Mouse (Mus musculus): ENCODE data around the gene Mcoln1. TPM values are rescaled to one million over a fixed set of nuclear protein-coding genes. Genes with fewer than 3 reads are reported as not detected.
A peak's percentile ranks its signal among the peaks of the same experiment; 100 is the strongest.

Gene Mcoln1
- polyA plus RNA-seq, 1 experiment from 2014 or later: 31.3 TPM

GRCm38 (mm10) chr8:3493845-3494208 lies 6.4 kb upstream of the Mcoln1 start:
- Histone ChIP-seq H3K4me2 (peak overlapping the region; percentile 79), H3K4me1 (ENCODE audit: control insufficient read depth, insufficient read depth, low read length) (peaks cover 5% of the 10 kb centered on the region; the same call in 1 of the 2 replicates), H3K9me3 (replicated peaks; ENCODE audit: control insufficient read depth, low read length) (peaks cover 6% of the 10 kb centered on the region; the same call in 1 of the 2 replicates), H3K27me3 (ENCODE audit: control insufficient read depth, insufficient read depth, low read length) (no peaks in the 10 kb centered on the region), H3K4me3 (ENCODE audit: low read depth, low read length) (peak overlapping the region; percentile 92), H3K36me3 (ENCODE audit: control insufficient read depth, insufficient read depth, low read length) (peaks cover 18% of the 10 kb centered on the region), H3K27ac (ENCODE audit: low read depth, low read length) (0 out of 2 replicates have a peak overlapping the region, but pooled peaks have one; percentile 75), H3K9ac (ENCODE audit: low read depth, low read length) (peak overlapping the region; percentile 99)
- ATAC-seq (replicated peaks; ENCODE audit: insufficient number of reproducible peaks, low FRiP score, low TSS enrichment): no peak
- 26% methylated on average over 6 of the region's 6 CpGs for WGBS (ENCODE audit: insufficient replicate concordance)

- Histone ChIP-seq H3K4me2 (no peak overlapping the region), H3K4me1 (ENCODE audit: control insufficient read depth, insufficient read depth, low read length) (peaks cover 6% of the 10 kb centered on the region; the same call in 1 of the 2 replicates), H3K9ac (ENCODE audit: low read depth, low read length) (no peak overlapping the region), H3K27me3 (ENCODE audit: control insufficient read depth, insufficient read depth, low read length) (no peaks in the 10 kb centered on the region), H3K4me3 (ENCODE audit: low read depth, low read length) (no peak overlapping the region), H3K9me3 (replicated peaks; ENCODE audit: control insufficient read depth, low read length) (peaks cover 6% of the 10 kb centered on the region; the same call in 1 of the 2 replicates), H3K27ac (ENCODE audit: low read depth, low read length) (no peak overlapping the region), H3K36me3 (ENCODE audit: control insufficient read depth, insufficient read depth, low read length) (peaks cover 18% of the 10 kb centered on the region)
- ATAC-seq (replicated peaks; ENCODE audit: insufficient number of reproducible peaks, low FRiP score, low TSS enrichment): no peak
- WGBS (ENCODE audit: insufficient replicate concordance): 91% methylated on average over 44 of the region's 44 CpGs
Measured at GRCm38 (mm10) chr8:3495578-3496427, 4.5 kb upstream of the Mcoln1 start.

- no peak for ATAC-seq (replicated peaks; ENCODE audit: insufficient number of reproducible peaks, low FRiP score, low TSS enrichment)
- Histone ChIP-seq H3K9me3 (replicated peaks; ENCODE audit: control insufficient read depth, low read length) (peaks cover 6% of the 10 kb centered on the region; the same call in 1 of the 2 replicates), H3K27me3 (ENCODE audit: control insufficient read depth, insufficient read depth, low read length) (no peaks in the 10 kb centered on the region), H3K9ac (ENCODE audit: low read depth, low read length) (no peak overlapping the region), H3K4me2 (no peak overlapping the region), H3K36me3 (ENCODE audit: control insufficient read depth, insufficient read depth, low read length) (peaks cover 18% of the 10 kb centered on the region), H3K27ac (ENCODE audit: low read depth, low read length) (no peak overlapping the region), H3K4me1 (ENCODE audit: control insufficient read depth, insufficient read depth, low read length) (peaks cover 11% of the 10 kb centered on the region; the same call in 1 of the 2 replicates), H3K4me3 (ENCODE audit: low read depth, low read length) (no peak overlapping the region)
- WGBS (ENCODE audit: insufficient replicate concordance): 84% methylated on average over 15 of the region's 15 CpGs
Measured at GRCm38 (mm10) chr8:3496428-3496748, 3.9 kb upstream of the Mcoln1 start.

GRCm38 (mm10) chr8:3498583-3498982 lies 1.7 kb upstream of the Mcoln1 start:
- ATAC-seq (replicated peaks; ENCODE audit: insufficient number of reproducible peaks, low FRiP score, low TSS enrichment): no peak
- no peak overlapping the region for H3K4me2 ChIP-seq
- no peak overlapping the region for H3K27ac ChIP-seq (ENCODE audit: low read depth, low read length)
- H3K9me3 ChIP-seq (replicated peaks; ENCODE audit: control insufficient read depth, low read length): peaks cover 6% of the 10 kb centered on the region; the same call in 1 of the 2 replicates
- no peak overlapping the region for H3K9ac ChIP-seq (ENCODE audit: low read depth, low read length)
- WGBS (ENCODE audit: insufficient replicate concordance): 86% methylated on average over 3 of the region's 3 CpGs
- peaks cover 18% of the 10 kb centered on the region for H3K36me3 ChIP-seq (ENCODE audit: control insufficient read depth, insufficient read depth, low read length)
- H3K4me1 ChIP-seq (ENCODE audit: control insufficient read depth, insufficient read depth, low read length): peaks cover 15% of the 10 kb centered on the region; the same call in 1 of the 2 replicates
- H3K4me3 ChIP-seq (ENCODE audit: low read depth, low read length): no peak overlapping the region
- H3K27me3 ChIP-seq (ENCODE audit: control insufficient read depth, insufficient read depth, low read length): no peaks in the 10 kb centered on the region

GRCm38 (mm10) chr8:3499751-3500150 lies 506 bp upstream of the Mcoln1 start:
- Histone ChIP-seq H3K27me3 (ENCODE audit: control insufficient read depth, insufficient read depth, low read length) (no peaks in the 10 kb centered on the region), H3K4me3 (ENCODE audit: low read depth, low read length) (peak overlapping the region; percentile 88), H3K4me1 (ENCODE audit: control insufficient read depth, insufficient read depth, low read length) (peaks cover 9% of the 10 kb centered on the region; the same call in 1 of the 2 replicates), H3K4me2 (peak overlapping the region; percentile 88), H3K27ac (ENCODE audit: low read depth, low read length) (peak overlapping the region; percentile 90), H3K9ac (ENCODE audit: low read depth, low read length) (peak overlapping the region; percentile 89), H3K36me3 (ENCODE audit: control insufficient read depth, insufficient read depth, low read length) (peaks cover 18% of the 10 kb centered on the region), H3K9me3 (replicated peaks; ENCODE audit: control insufficient read depth, low read length) (peaks cover 6% of the 10 kb centered on the region; the same call in 1 of the 2 replicates)
- ATAC-seq (replicated peaks; ENCODE audit: insufficient number of reproducible peaks, low FRiP score, low TSS enrichment): peak; percentile 6; the same call in 1 of the 2 replicates
- 9% methylated on average over 8 of the region's 8 CpGs for WGBS (ENCODE audit: insufficient replicate concordance)

- Histone ChIP-seq H3K9me3 (replicated peaks; ENCODE audit: control insufficient read depth, low read length) (no peaks in the 10 kb centered on the region), H3K4me3 (ENCODE audit: low read depth, low read length) (no peak overlapping the region), H3K36me3 (ENCODE audit: control insufficient read depth, insufficient read depth, low read length) (0 out of 2 replicates have a peak, but pooled peaks cover 4% of the 10 kb centered on the region), H3K4me1 (ENCODE audit: control insufficient read depth, insufficient read depth, low read length) (peaks cover 9% of the 10 kb centered on the region; the same call in 1 of the 2 replicates), H3K4me2 (no peak overlapping the region), H3K27ac (ENCODE audit: low read depth, low read length) (no peak overlapping the region), H3K27me3 (ENCODE audit: control insufficient read depth, insufficient read depth, low read length) (no peaks in the 10 kb centered on the region), H3K9ac (ENCODE audit: low read depth, low read length) (no peak overlapping the region)
- ATAC-seq (replicated peaks; ENCODE audit: insufficient number of reproducible peaks, low FRiP score, low TSS enrichment): no peak
- 78% methylated on average over 4 of the region's 4 CpGs for WGBS (ENCODE audit: insufficient replicate concordance)
Measured at GRCm38 (mm10) chr8:3502217-3502616, 2.0 kb downstream of the Mcoln1 start.

GRCm38 (mm10) chr8:3507979-3508754 lies 7.9 kb downstream of the Mcoln1 start:
- H3K4me3 ChIP-seq (ENCODE audit: low read depth, low read length): no peak overlapping the region
- no peak overlapping the region for H3K27ac ChIP-seq (ENCODE audit: low read depth, low read length)
- H3K4me1 ChIP-seq (ENCODE audit: control insufficient read depth, insufficient read depth, low read length): no peaks in the 10 kb centered on the region
- no peaks in the 10 kb centered on the region for H3K9me3 ChIP-seq (replicated peaks; ENCODE audit: control insufficient read depth, low read length)
- no peak overlapping the region for H3K9ac ChIP-seq (ENCODE audit: low read depth, low read length)
- WGBS (ENCODE audit: insufficient replicate concordance): 86% methylated on average over 6 of the region's 6 CpGs
- no peak overlapping the region for H3K4me2 ChIP-seq
- H3K27me3 ChIP-seq (ENCODE audit: control insufficient read depth, insufficient read depth, low read length): no peaks in the 10 kb centered on the region
- peaks cover 22% of the 10 kb centered on the region for H3K36me3 ChIP-seq (ENCODE audit: control insufficient read depth, insufficient read depth, low read length)
- ATAC-seq (replicated peaks; ENCODE audit: insufficient number of reproducible peaks, low FRiP score, low TSS enrichment): no peak

GRCm38 (mm10) chr8:3514681-3515247 lies 14.5 kb downstream of the Mcoln1 start:
- no peak for ATAC-seq (replicated peaks; ENCODE audit: insufficient number of reproducible peaks, low FRiP score, low TSS enrichment)
- Histone ChIP-seq H3K4me2 (peak overlapping the region; percentile 98), H3K9me3 (replicated peaks; ENCODE audit: control insufficient read depth, low read length) (no peaks in the 10 kb centered on the region), H3K4me3 (ENCODE audit: low read depth, low read length) (peak overlapping the region; percentile 69), H3K36me3 (ENCODE audit: control insufficient read depth, insufficient read depth, low read length) (peaks cover 14% of the 10 kb centered on the region), H3K27ac (ENCODE audit: low read depth, low read length) (no peak overlapping the region), H3K9ac (ENCODE audit: low read depth, low read length) (peak overlapping the region; percentile 74), H3K27me3 (ENCODE audit: control insufficient read depth, insufficient read depth, low read length) (no peaks in the 10 kb centered on the region), H3K4me1 (ENCODE audit: control insufficient read depth, insufficient read depth, low read length) (0 out of 2 replicates have a peak, but pooled peaks cover 2% of the 10 kb centered on the region)
- 34% methylated on average over 13 of the region's 13 CpGs for WGBS (ENCODE audit: insufficient replicate concordance)

All from heart, embryonic 11.5 days (tissue).